Mouse (Mus musculus) mouse trophoblast stem cell (cell line): ENCODE data around the gene Polg2.
"Not testable (repeated sequence)": the region's sequence is repeated elsewhere in the genome, so short reads cannot be mapped to it uniquely, and the experiment has no call there.

Source experiments
- in situ Hi-C, 2 experiments: fragments of 300-500 bp; cut with MseI, MboI; formaldehyde crosslinking; loops; 2 replicates in 1 of 2; 3 replicates in 1 of 2; pipeline ENCODE4 v1.15.1; 2025

Gene Polg2

GRCm38 (mm10) chr11:106789649-106790048 is 10.3 kb upstream of the Polg2 start:
- in situ Hi-C loops, result no loop called here

GRCm38 (mm10) chr11:106788775-106789459 is 9.6 kb upstream of the Polg2 start, which contains the start of the genes Ddx5 and Cep95:
Ddx5 (minus strand) TSS chr11:106789185.
Cep95 (plus strand) TSS chr11:106789252.
- in situ Hi-C loops, result no loop called here

- in situ Hi-C loops, result no loop called here
Measured at GRCm38 (mm10) chr11:106788026-106788774, 8.9 kb upstream of the Polg2 start.

GRCm38 (mm10) chr11:106787131-106788025 is 8.0 kb upstream of the Polg2 start:
- in situ Hi-C loops, result no loop called here

GRCm38 (mm10) chr11:106785043-106785442 is 5.7 kb upstream of the Polg2 start:
- in situ Hi-C loops, result no loop called here

GRCm38 (mm10) chr11:106784476-106784875 is 5.1 kb upstream of the Polg2 start:
- in situ Hi-C loops, result no loop called here

GRCm38 (mm10) chr11:106782841-106783764 is 3.8 kb upstream of the Polg2 start:
- in situ Hi-C loops, result no loop called here

GRCm38 (mm10) chr11:106782271-106782670 is 2.9 kb upstream of the Polg2 start:
- in situ Hi-C loops, result not testable (repeated sequence)

GRCm38 (mm10) chr11:106780590-106781220 is 1.4 kb upstream of the Polg2 start:
- in situ Hi-C loops, result no loop called here

GRCm38 (mm10) chr11:106780089-106780425 is 720 bp upstream of the Polg2 start:
- in situ Hi-C loops, result no loop called here

- in situ Hi-C loops, result no loop called here
Measured at GRCm38 (mm10) chr11:106778589-106779387, 549 bp downstream of the Polg2 start.

- in situ Hi-C loops, result no loop called here
Measured at GRCm38 (mm10) chr11:106778132-106778531, 1.2 kb downstream of the Polg2 start.

- in situ Hi-C loops, result no loop called here
Measured at GRCm38 (mm10) chr11:106777395-106777794, 1.9 kb downstream of the Polg2 start.

- in situ Hi-C loops, result no loop called here
Measured at GRCm38 (mm10) chr11:106776960-106777359, 2.4 kb downstream of the Polg2 start.

- in situ Hi-C loops, result no loop called here
Measured at GRCm38 (mm10) chr11:106773061-106773460, 6.3 kb downstream of the Polg2 start.

GRCm38 (mm10) chr11:106770195-106770974 is 9.0 kb downstream of the Polg2 start:
- in situ Hi-C loops, result no loop called here

GRCm38 (mm10) chr11:106767516-106767915 is 11.8 kb downstream of the Polg2 start:
- in situ Hi-C loops, result no loop called here

- in situ Hi-C loops, result no loop called here
Measured at GRCm38 (mm10) chr11:106766611-106767162, 12.7 kb downstream of the Polg2 start.

- in situ Hi-C loops, result no loop called here
Measured at GRCm38 (mm10) chr11:106762800-106763185, 16.5 kb downstream of the Polg2 start.
